Mouse (Mus musculus): ENCODE measurements around the gene Alkbh6. TPM values are rescaled to one million over a fixed set of nuclear protein-coding genes. Genes with fewer than 3 reads are reported as not detected.

Alkbh6 gene
- polyA plus RNA-seq, 2 experiments, result 79.7 to 124 TPM

GRCm38 (mm10) chr7:30289071-30289713 is 19.3 kb upstream of the Alkbh6 start:
- 68% methylated on average over 7 of the region's 7 CpGs for WGBS
- peak overlapping the region; percentile 38; the same call in 1 of the 2 replicates for H3K27ac ChIP-seq (replicated peaks; ENCODE audit: low read depth, low read length)

GRCm38 (mm10) chr7:30289714-30290399 is 18.7 kb upstream of the Alkbh6 start:
- no peak for TF ChIP-seq POLR2A (IDR thresholded peaks at IDR 0.05; ENCODE audit: borderline replicate concordance, extremely low read depth, insufficient read depth, insufficient read length)
- Histone ChIP-seq H3K27me3 (ENCODE audit: control insufficient read depth, insufficient read depth, low read length) (no peaks in the 10 kb centered on the region), H3K9me3 (ENCODE audit: control insufficient read depth, low read length) (no peaks in the 10 kb centered on the region), H3K4me2 (replicated peaks; ENCODE audit: low read depth, low read length, severe bottlenecking) (no peak overlapping the region), H3K9ac (ENCODE audit: low read depth, low read length, severe bottlenecking) (no peak overlapping the region), H3K4me1 (ENCODE audit: control insufficient read depth, insufficient read depth, low read length) (peaks cover 14% of the 10 kb centered on the region), H3K36me3 (ENCODE audit: control insufficient read depth, insufficient read depth, low read length) (peaks cover 20% of the 10 kb centered on the region), H3K27ac (replicated peaks; ENCODE audit: low read depth, low read length) (0 out of 2 replicates have a peak overlapping the region, but pooled peaks have one; percentile 38), H3K4me3 (replicated peaks; ENCODE audit: low read length) (no peak overlapping the region)
- peak; percentile 67 for DNase-seq (ENCODE audit: low spot score)
- 50% methylated on average over 10 of the region's 10 CpGs for WGBS
- peak; percentile 80 for ATAC-seq (ENCODE audit: low FRiP score, low read depth)

More at GRCm38 (mm10) chr7:30289071-30289713, 19.3 kb upstream of the Alkbh6 start:
- DNase-seq (ENCODE audit: low spot score) (no peak), ATAC-seq (ENCODE audit: low FRiP score, low read depth) (no peak)
- Histone ChIP-seq H3K9me3 (ENCODE audit: control insufficient read depth, low read length) (no peaks in the 10 kb centered on the region), H3K9ac (ENCODE audit: low read depth, low read length, severe bottlenecking) (no peak overlapping the region), H3K4me1 (ENCODE audit: control insufficient read depth, insufficient read depth, low read length) (peaks cover 14% of the 10 kb centered on the region), H3K36me3 (ENCODE audit: control insufficient read depth, insufficient read depth, low read length) (peaks cover 13% of the 10 kb centered on the region), H3K27me3 (ENCODE audit: control insufficient read depth, insufficient read depth, low read length) (no peaks in the 10 kb centered on the region), H3K4me2 (replicated peaks; ENCODE audit: low read depth, low read length, severe bottlenecking) (no peak overlapping the region), H3K4me3 (replicated peaks; ENCODE audit: low read length) (no peak overlapping the region)
- TF ChIP-seq POLR2A (IDR thresholded peaks at IDR 0.05; ENCODE audit: borderline replicate concordance, extremely low read depth, insufficient read depth, insufficient read length), result no peak

GRCm38 (mm10) chr7:30291215-30292131 is 17.0 kb upstream of the Alkbh6 start, which contains the start of gene Clip3:
TSS of gene Clip3 (plus strand) at chr7:30291728.
- H3K36me3 ChIP-seq (ENCODE audit: control insufficient read depth, insufficient read depth, low read length), result peaks cover 35% of the 10 kb centered on the region
- no peaks in the 10 kb centered on the region for H3K27me3 ChIP-seq (ENCODE audit: control insufficient read depth, insufficient read depth, low read length)
- peaks cover 14% of the 10 kb centered on the region for H3K4me1 ChIP-seq (ENCODE audit: control insufficient read depth, insufficient read depth, low read length)
- H3K4me3 ChIP-seq (replicated peaks; ENCODE audit: low read length), result peak within 1 kb of the TSS; percentile 82
- H3K9me3 ChIP-seq (ENCODE audit: control insufficient read depth, low read length), result no peaks in the 10 kb centered on the region
- peak; percentile 33; the same call in 1 of the 2 replicates for TF ChIP-seq POLR2A (IDR thresholded peaks at IDR 0.05; ENCODE audit: borderline replicate concordance, extremely low read depth, insufficient read depth, insufficient read length)
- peak within 1 kb of the TSS; percentile 70 for H3K4me2 ChIP-seq (replicated peaks; ENCODE audit: low read depth, low read length, severe bottlenecking)
- H3K27ac ChIP-seq (replicated peaks; ENCODE audit: low read depth, low read length), result peak within 1 kb of the TSS; percentile 52; the same call in 1 of the 2 replicates
- ATAC-seq (ENCODE audit: low FRiP score, low read depth) (peak; percentile 75), DNase-seq (ENCODE audit: low spot score) (peak; percentile 82)
- WGBS, result 7% methylated on average over 33 of the region's 35 CpGs
- H3K9ac ChIP-seq (ENCODE audit: low read depth, low read length, severe bottlenecking), result peak within 1 kb of the TSS; percentile 86

GRCm38 (mm10) chr7:30293795-30294194 is 14.7 kb upstream of the Alkbh6 start:
- H3K4me2 ChIP-seq (replicated peaks; ENCODE audit: low read depth, low read length, severe bottlenecking), result no peak overlapping the region
- ATAC-seq (ENCODE audit: low FRiP score, low read depth) (no peak), DNase-seq (ENCODE audit: low spot score) (no peak)
- H3K9ac ChIP-seq (ENCODE audit: low read depth, low read length, severe bottlenecking), result no peak overlapping the region
- H3K9me3 ChIP-seq (ENCODE audit: control insufficient read depth, low read length), result no peaks in the 10 kb centered on the region
- H3K4me3 ChIP-seq (replicated peaks; ENCODE audit: low read length), result no peak overlapping the region
- H3K4me1 ChIP-seq (ENCODE audit: control insufficient read depth, insufficient read depth, low read length), result peaks cover 14% of the 10 kb centered on the region
- 83% methylated on average over 13 of the region's 13 CpGs for WGBS
- H3K27ac ChIP-seq (replicated peaks; ENCODE audit: low read depth, low read length), result no peak overlapping the region
- no peak for TF ChIP-seq POLR2A (IDR thresholded peaks at IDR 0.05; ENCODE audit: borderline replicate concordance, extremely low read depth, insufficient read depth, insufficient read length)
- no peaks in the 10 kb centered on the region for H3K27me3 ChIP-seq (ENCODE audit: control insufficient read depth, insufficient read depth, low read length)
- peaks cover 59% of the 10 kb centered on the region for H3K36me3 ChIP-seq (ENCODE audit: control insufficient read depth, insufficient read depth, low read length)

GRCm38 (mm10) chr7:30294296-30294695 is 14.2 kb upstream of the Alkbh6 start:
- DNase-seq (ENCODE audit: low spot score) (no peak), ATAC-seq (ENCODE audit: low FRiP score, low read depth) (no peak)
- Histone ChIP-seq H3K9me3 (ENCODE audit: control insufficient read depth, low read length) (no peaks in the 10 kb centered on the region), H3K27ac (replicated peaks; ENCODE audit: low read depth, low read length) (no peak overlapping the region), H3K9ac (ENCODE audit: low read depth, low read length, severe bottlenecking) (no peak overlapping the region), H3K4me1 (ENCODE audit: control insufficient read depth, insufficient read depth, low read length) (peaks cover 14% of the 10 kb centered on the region), H3K4me3 (replicated peaks; ENCODE audit: low read length) (no peak overlapping the region), H3K27me3 (ENCODE audit: control insufficient read depth, insufficient read depth, low read length) (no peaks in the 10 kb centered on the region), H3K36me3 (ENCODE audit: control insufficient read depth, insufficient read depth, low read length) (peaks cover 64% of the 10 kb centered on the region), H3K4me2 (replicated peaks; ENCODE audit: low read depth, low read length, severe bottlenecking) (no peak overlapping the region)
- no peak for TF ChIP-seq POLR2A (IDR thresholded peaks at IDR 0.05; ENCODE audit: borderline replicate concordance, extremely low read depth, insufficient read depth, insufficient read length)
- 92% methylated on average over 5 of the region's 5 CpGs for WGBS
